Mouse (Mus musculus) limb, embryonic 13.5 days (tissue): ENCODE results near the gene Pkp4. TPM values are rescaled to one million over a fixed set of nuclear protein-coding genes. Genes with fewer than 3 reads are reported as not detected.

ENCODE experiments used
- ATAC-seq: fragments of 200-750 bp; cut with Nextera tagmentation; 2 replicates; pipeline ENCODE4 v1.8.0; 2017; ENCODE audit warnings: low read depth, moderate number of reproducible peaks, moderate TSS enrichment; ENCODE audit not compliant: low FRiP score
- H3K27ac ChIP-seq: fragments of 300-500 bp; sonication (generic); 2 replicates; pipeline ENCODE4 v1.5.1; 2015; ENCODE audit warnings: inconsistent platforms, mild to moderate bottlenecking, moderate library complexity
- H3K27me3 ChIP-seq: fragments of 300-500 bp; sonication (generic); 2 replicates; pipeline ENCODE4 v1.6.1; 2015; ENCODE audit warnings: mild to moderate bottlenecking, inconsistent platforms
- H3K36me3 ChIP-seq: fragments of 300-500 bp; sonication (generic); 2 replicates; pipeline ENCODE4 v1.6.1; 2015; ENCODE audit warnings: inconsistent platforms, mild to moderate bottlenecking, moderate library complexity
- H3K4me1 ChIP-seq: fragments of 300-500 bp; sonication (generic); 2 replicates; pipeline ENCODE4 v1.6.1; 2015; ENCODE audit warnings: inconsistent platforms
- H3K4me2 ChIP-seq: fragments of 300-500 bp; sonication (generic); replicated peaks from 2 replicates; pipeline ENCODE4 v1.6.1; 2015; ENCODE audit warnings: inconsistent platforms, mild to moderate bottlenecking, moderate library complexity
- H3K4me3 ChIP-seq: fragments of 300-500 bp; sonication (generic); 2 replicates; pipeline ENCODE4 v1.5.1; 2015; ENCODE audit warnings: moderate library complexity, mild to moderate bottlenecking, inconsistent platforms
- H3K9ac ChIP-seq: fragments of 300-500 bp; sonication (generic); 2 replicates; pipeline ENCODE4 v1.6.1; 2015; ENCODE audit warnings: mild to moderate bottlenecking, inconsistent platforms
- H3K9me3 ChIP-seq: fragments of 300-500 bp; sonication (generic); 2 replicates; pipeline ENCODE4 v1.6.1; 2016; ENCODE audit warnings: inconsistent platforms
- WGBS: fragments of 180-500 bp; shearing (Covaris S2); methylation state at CpG from one replicate; pipeline ENCODE4 v1.1.7; 2015; 5-methylcytosine and 5-hydroxymethylcytosine counted together
- polyA plus RNA-seq: library from polyadenylated mRNA; unstranded; fragments of >200 nt; fragmentation: Nextera tagmentation; extraction: Ambion mirVana; gene quantifications from 2 replicates; pipeline ENCODE4 v1.2.1, GENCODE M21; 2015

Pkp4 gene
- polyA plus RNA-seq, 1 experiment from 2014 or later, result 23.2 TPM

DNA sequence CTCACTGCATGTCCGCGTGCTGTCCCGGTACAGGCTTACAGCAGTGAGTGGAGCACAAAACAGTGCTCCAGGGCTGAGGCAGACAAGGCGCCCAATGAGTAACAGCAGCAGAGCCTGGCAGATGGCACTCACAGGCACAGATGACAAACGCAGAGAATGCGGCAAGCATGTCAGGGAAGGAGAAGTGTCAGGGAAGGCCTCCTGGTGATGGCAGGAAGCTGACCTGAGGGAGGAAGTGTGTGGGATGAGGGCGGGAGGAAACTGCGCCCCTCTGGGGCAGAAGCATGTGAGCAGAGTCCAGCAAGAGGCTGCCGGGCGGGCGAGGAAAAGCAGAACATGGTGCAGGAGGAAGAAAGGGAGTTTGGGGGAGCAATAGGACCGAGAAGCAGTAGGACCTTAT lies 185.8 kb downstream of the Pkp4 start:
- H3K4me1 ChIP-seq, result peaks cover 9% of the 10 kb centered on the region; the same call in 1 of the 2 replicates
- WGBS, result 78% methylated on average over 12 of the region's 12 CpGs
- H3K27ac ChIP-seq, result no peak overlapping the region
- H3K9ac ChIP-seq, result no peak overlapping the region
- no peaks in the 10 kb centered on the region for H3K27me3 ChIP-seq
- no peak overlapping the region for H3K4me3 ChIP-seq
- no peak overlapping the region for H3K4me2 ChIP-seq
- ATAC-seq, result no peak
- H3K9me3 ChIP-seq, result no peaks in the 10 kb centered on the region
- H3K36me3 ChIP-seq, result peaks cover 74% of the 10 kb centered on the region

DNA sequence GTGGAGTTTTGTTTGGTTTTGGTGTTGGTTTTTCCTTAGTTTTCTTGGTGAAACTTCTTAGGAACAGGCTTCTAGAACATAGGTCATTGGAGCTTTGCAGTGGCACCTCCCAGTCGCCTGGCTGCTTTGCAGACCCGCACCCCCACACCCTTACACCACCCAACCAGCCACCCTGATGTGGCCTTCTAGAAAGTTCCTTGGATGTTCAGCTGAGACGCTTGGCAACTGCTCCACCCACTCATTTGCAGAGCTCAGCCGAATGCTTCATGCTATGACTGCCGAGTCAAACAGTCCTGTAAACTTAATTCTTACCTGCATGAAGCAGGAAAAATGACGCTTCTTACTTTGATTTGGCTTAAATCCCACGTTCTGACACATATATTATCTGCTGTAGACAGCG lies 187.9 kb downstream of the Pkp4 start:
- peaks cover 9% of the 10 kb centered on the region; the same call in 1 of the 2 replicates for H3K4me1 ChIP-seq
- no peak overlapping the region for H3K4me2 ChIP-seq
- no peak overlapping the region for H3K4me3 ChIP-seq
- ATAC-seq, result no peak
- no peak overlapping the region for H3K27ac ChIP-seq
- H3K36me3 ChIP-seq, result peaks cover 58% of the 10 kb centered on the region
- 85% methylated on average over 8 of the region's 8 CpGs for WGBS
- no peak overlapping the region for H3K9ac ChIP-seq
- H3K9me3 ChIP-seq, result no peaks in the 10 kb centered on the region
- no peaks in the 10 kb centered on the region for H3K27me3 ChIP-seq

DNA sequence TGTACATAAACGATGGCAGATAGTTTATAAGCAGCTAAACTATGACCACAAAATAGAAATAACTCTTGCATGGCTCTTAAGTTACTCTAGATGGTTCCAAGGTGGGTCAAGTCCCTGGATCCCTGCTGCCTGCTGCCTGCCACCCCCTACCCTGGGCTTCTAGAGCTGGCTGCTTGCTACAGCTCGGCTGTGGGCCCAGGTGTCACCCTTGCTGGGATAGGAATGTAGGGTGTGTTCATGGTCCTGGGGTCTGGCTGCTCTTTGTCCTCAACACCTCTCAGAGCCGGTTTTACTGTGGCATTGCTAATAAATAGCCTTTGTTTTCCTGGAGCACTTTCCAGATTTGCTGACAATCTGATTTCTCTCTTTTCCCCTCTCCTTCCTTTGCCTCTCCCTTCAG lies 189.4 kb downstream of the Pkp4 start:
- H3K27me3 ChIP-seq, result no peaks in the 10 kb centered on the region
- no peak overlapping the region for H3K27ac ChIP-seq
- no peak overlapping the region for H3K4me3 ChIP-seq
- H3K9me3 ChIP-seq, result no peaks in the 10 kb centered on the region
- WGBS, result 40% methylated on average over 3 of the region's 3 CpGs
- H3K9ac ChIP-seq, result no peak overlapping the region
- peaks cover 9% of the 10 kb centered on the region; the same call in 1 of the 2 replicates for H3K4me1 ChIP-seq
- ATAC-seq, result no peak
- peaks cover 60% of the 10 kb centered on the region for H3K36me3 ChIP-seq
- H3K4me2 ChIP-seq, result no peak overlapping the region

GRCm38 (mm10) chr2:59351303-59352099 lies 190.9 kb downstream of the Pkp4 start:
- no peak overlapping the region for H3K27ac ChIP-seq
- H3K36me3 ChIP-seq, result peaks cover 60% of the 10 kb centered on the region
- no peak overlapping the region for H3K4me3 ChIP-seq
- WGBS, result 72% methylated on average over 16 of the region's 16 CpGs
- H3K4me1 ChIP-seq, result peaks cover 9% of the 10 kb centered on the region; the same call in 1 of the 2 replicates
- ATAC-seq, result no peak
- no peaks in the 10 kb centered on the region for H3K9me3 ChIP-seq
- H3K9ac ChIP-seq, result no peak overlapping the region
- H3K4me2 ChIP-seq, result no peak overlapping the region
- H3K27me3 ChIP-seq, result no peaks in the 10 kb centered on the region

- H3K27ac ChIP-seq, result no peak overlapping the region
- H3K9ac ChIP-seq, result no peak overlapping the region
- no peaks in the 10 kb centered on the region for H3K27me3 ChIP-seq
- peaks cover 40% of the 10 kb centered on the region for H3K36me3 ChIP-seq
- H3K4me2 ChIP-seq, result no peak overlapping the region
- peaks cover 9% of the 10 kb centered on the region; the same call in 1 of the 2 replicates for H3K4me1 ChIP-seq
- ATAC-seq, result no peak
- no peak overlapping the region for H3K4me3 ChIP-seq
- WGBS, result 72% methylated on average over 3 of the region's 3 CpGs
- H3K9me3 ChIP-seq, result no peaks in the 10 kb centered on the region
Measured at GRCm38 (mm10) chr2:59353821-59354220, 193.2 kb downstream of the Pkp4 start.

DNA sequence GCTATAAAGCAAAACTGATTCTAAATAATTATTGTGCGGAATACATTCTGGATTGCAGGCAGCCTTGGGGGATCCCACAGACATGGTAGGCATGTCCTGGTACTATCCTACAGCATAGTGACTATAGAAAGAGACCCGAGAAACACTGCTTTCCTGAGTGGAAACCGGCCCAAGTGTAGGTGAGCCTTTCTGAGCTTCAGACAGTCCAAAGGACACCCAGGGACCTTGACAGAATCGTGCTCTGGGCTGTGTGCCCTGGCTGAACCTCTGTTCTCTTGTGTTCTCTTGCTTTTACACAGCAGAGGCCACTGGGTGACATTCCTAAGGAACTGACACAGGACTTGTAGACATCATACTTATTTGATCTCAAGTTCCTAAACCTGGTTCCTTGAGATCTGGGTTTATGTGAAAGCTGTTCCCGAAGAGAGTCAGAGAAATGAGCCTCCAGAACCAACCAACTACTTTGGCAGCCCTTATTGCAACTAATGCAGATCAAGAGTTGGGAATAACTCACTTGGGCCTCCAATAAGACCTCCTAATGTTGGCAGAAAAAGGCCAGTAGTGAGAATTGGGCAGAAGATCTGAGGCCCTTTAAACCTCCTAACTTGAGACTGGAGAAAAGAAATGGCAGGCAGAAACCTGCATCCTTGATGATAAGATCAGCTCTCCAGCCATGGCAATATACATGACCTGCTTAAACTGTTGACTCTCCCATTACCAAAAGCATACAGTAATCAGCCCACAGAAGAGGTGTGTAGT lies 195.1 kb downstream of the Pkp4 start:
- no peak overlapping the region for H3K4me2 ChIP-seq
- no peaks in the 10 kb centered on the region for H3K9me3 ChIP-seq
- peaks cover 31% of the 10 kb centered on the region for H3K36me3 ChIP-seq
- no peaks in the 10 kb centered on the region for H3K27me3 ChIP-seq
- H3K4me3 ChIP-seq, result no peak overlapping the region
- no peak overlapping the region for H3K9ac ChIP-seq
- H3K4me1 ChIP-seq, result peaks cover under 1% of the 10 kb centered on the region; the same call in 1 of the 2 replicates
- 93% methylated on average over 5 of the region's 5 CpGs for WGBS
- ATAC-seq, result no peak
- no peak overlapping the region for H3K27ac ChIP-seq

GRCm38 (mm10) chr2:59359760-59360342 lies 199.2 kb downstream of the Pkp4 start:
- Histone ChIP-seq H3K4me3 (no peak overlapping the region), H3K9me3 (no peaks in the 10 kb centered on the region), H3K4me1 (0 out of 2 replicates have a peak, but pooled peaks cover 4% of the 10 kb centered on the region), H3K4me2 (no peak overlapping the region), H3K36me3 (peaks cover 14% of the 10 kb centered on the region), H3K9ac (no peak overlapping the region), H3K27ac (no peak overlapping the region), H3K27me3 (no peaks in the 10 kb centered on the region)
- no peak for ATAC-seq
- 81% methylated on average over 9 of the region's 9 CpGs for WGBS

DNA sequence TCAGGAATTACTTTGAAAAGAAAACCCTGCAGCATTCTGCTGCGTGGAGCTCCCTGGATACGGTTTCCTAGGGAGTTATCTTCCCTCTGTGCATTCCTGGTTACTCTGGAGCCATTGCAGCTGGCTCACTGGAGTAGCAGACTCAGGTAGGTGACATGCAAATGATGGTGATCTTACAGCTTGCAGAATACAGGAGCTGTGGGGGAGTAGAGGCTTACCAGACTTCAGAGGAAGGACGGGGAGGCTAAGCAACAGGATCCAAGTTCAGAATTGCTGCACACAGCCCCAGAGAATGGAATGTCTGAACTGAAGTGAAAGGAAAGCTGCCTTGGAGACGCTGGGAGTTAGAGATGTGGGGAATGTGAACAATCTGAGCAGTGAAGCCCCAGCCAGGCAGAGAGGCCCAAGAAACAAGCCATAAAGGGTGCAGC lies 200.7 kb downstream of the Pkp4 start:
- H3K27ac ChIP-seq, result peak overlapping the region; percentile 10; the same call in 1 of the 2 replicates

DNA sequence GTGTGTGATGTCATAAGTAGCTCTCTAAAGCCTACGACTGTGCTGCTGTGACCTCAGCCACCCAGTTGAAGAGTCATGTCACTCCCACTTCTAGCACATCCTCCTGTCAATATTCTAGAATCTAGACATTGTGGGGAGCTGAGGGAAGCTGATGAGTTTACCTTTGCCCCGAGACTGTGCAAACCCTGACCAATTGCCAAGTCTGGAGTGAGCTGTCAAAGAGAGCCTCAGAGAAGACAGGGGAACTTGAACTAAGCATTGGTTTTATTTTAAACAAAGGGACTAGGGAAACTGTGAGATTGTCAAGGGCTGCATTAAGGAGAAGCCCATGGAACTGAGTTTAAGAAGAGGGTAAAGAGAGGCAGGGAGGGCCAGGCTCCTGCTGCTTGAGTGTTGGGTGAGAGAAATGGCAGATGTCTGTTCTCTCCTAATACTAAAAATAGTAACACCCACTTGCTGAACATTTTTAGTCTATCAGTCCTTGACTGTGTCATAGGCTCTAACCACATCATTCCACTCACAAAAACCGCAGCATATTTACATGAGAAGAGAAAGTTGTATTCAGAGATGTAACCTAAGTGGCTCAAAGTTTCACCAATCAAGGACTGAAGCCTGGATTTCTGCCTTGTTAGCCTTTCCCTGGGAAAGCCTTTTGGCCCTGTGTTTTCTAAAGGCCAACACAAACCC lies 203.6 kb downstream of the Pkp4 start:
- H3K36me3 ChIP-seq, result no peaks in the 10 kb centered on the region
- no peak overlapping the region for H3K9ac ChIP-seq
- ATAC-seq, result no peak
- no peak overlapping the region for H3K4me3 ChIP-seq
- no peak overlapping the region for H3K4me2 ChIP-seq
- no peak overlapping the region for H3K27ac ChIP-seq
- 0 out of 2 replicates have a peak, but pooled peaks cover 4% of the 10 kb centered on the region for H3K4me1 ChIP-seq
- 87% methylated on average over 3 of the region's 3 CpGs for WGBS
- no peaks in the 10 kb centered on the region for H3K27me3 ChIP-seq
- no peaks in the 10 kb centered on the region for H3K9me3 ChIP-seq

More for the DNA sequence above, 200.7 kb downstream of the Pkp4 start:
- 36% methylated on average over 4 of the region's 4 CpGs for WGBS
- Histone ChIP-seq H3K4me1 (0 out of 2 replicates have a peak, but pooled peaks cover 4% of the 10 kb centered on the region), H3K4me2 (no peak overlapping the region), H3K36me3 (no peaks in the 10 kb centered on the region; the same call in 1 of the 2 replicates), H3K9ac (no peak overlapping the region), H3K27me3 (no peaks in the 10 kb centered on the region), H3K4me3 (no peak overlapping the region), H3K9me3 (no peaks in the 10 kb centered on the region)
- ATAC-seq, result no peak; the same call in 1 of the 2 replicates

DNA sequence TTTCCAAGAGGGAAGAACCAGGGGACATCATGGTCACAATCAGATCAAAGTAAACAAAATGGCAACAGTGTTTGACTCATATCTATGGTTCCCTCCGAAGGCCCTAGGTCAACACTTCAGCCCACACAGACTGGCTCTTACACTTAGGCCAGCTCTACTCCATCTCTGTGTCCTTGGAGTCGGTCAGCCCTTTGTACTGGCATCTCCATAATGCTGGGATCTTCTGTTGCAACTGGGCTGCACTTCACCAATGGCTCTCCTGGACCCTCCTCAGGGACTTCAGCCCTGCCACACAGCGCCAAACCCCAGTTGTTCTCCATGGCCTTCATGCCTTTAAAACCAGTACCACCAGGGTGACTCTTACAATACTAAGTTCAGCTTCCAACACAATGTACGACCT lies 206.5 kb downstream of the Pkp4 start:
- no peak overlapping the region for H3K9ac ChIP-seq
- no peaks in the 10 kb centered on the region for H3K36me3 ChIP-seq
- H3K27me3 ChIP-seq, result no peaks in the 10 kb centered on the region
- ATAC-seq, result no peak
- no peak overlapping the region for H3K4me2 ChIP-seq
- H3K27ac ChIP-seq, result no peak overlapping the region
- no peak overlapping the region for H3K4me3 ChIP-seq
- H3K4me1 ChIP-seq, result no peaks in the 10 kb centered on the region
- WGBS, result 91% methylated on average over 4 of the region's 4 CpGs
- H3K9me3 ChIP-seq, result peaks cover 4% of the 10 kb centered on the region; the same call in 1 of the 2 replicates

- Histone ChIP-seq H3K4me1 (no peaks in the 10 kb centered on the region), H3K36me3 (no peaks in the 10 kb centered on the region), H3K4me3 (no peak overlapping the region), H3K27me3 (no peaks in the 10 kb centered on the region), H3K27ac (no peak overlapping the region), H3K9ac (no peak overlapping the region), H3K9me3 (peaks cover 4% of the 10 kb centered on the region; the same call in 1 of the 2 replicates), H3K4me2 (no peak overlapping the region)
- WGBS, result 89% methylated on average over 2 of the region's 2 CpGs
- no peak for ATAC-seq
Measured at GRCm38 (mm10) chr2:59373113-59373512, 212.5 kb downstream of the Pkp4 start.
